Comparison of ENCODE assay signal across 8 mouse cellular contexts in genomic region chr2:126932261-126932896, GRCm38 (mm10). TPM values are rescaled to one million over a fixed set of nuclear protein-coding genes. Genes with fewer than 3 reads are reported as not detected.
DNase-seq lines count a peak whose midpoint lies in the region; ATAC-seq lines count a peak whose summit lies in the region.

No protein-coding gene starts in this region.

- peak overlapping the region; percentile 98 for H3K27ac ChIP-seq in heart, embryonic 11.5 days (ENCODE audit: low read depth, low read length)
- H3K27ac ChIP-seq in hindbrain, embryonic 15.5 days (replicated peaks) = peak overlapping the region; percentile 98
- H3K27ac ChIP-seq in midbrain, embryonic 15.5 days = peak overlapping the region; percentile 97

- DNase-seq in heart, adult 11 months = no peak
- peak; percentile 68 for DNase-seq in right cerebral cortex, postnatal 25 days
- DNase-seq in right cerebral cortex, adult 18-20 months = no peak
- peak; percentile 41 to 51 for DNase-seq in thymus, postnatal 36 days
- DNase-seq in cerebellum, postnatal 25 days = no peak

- peaks cover 2% of the 10 kb centered on the region; the same call in 1 of the 2 replicates for H3K4me1 ChIP-seq in heart, embryonic 11.5 days (ENCODE audit: control insufficient read depth, insufficient read depth, low read length)
- peaks cover 13% of the 10 kb centered on the region for H3K4me1 ChIP-seq in hindbrain, embryonic 15.5 days (replicated peaks)
- peaks cover 12% of the 10 kb centered on the region for H3K4me1 ChIP-seq in midbrain, embryonic 15.5 days

- no peaks in the 10 kb centered on the region for H3K9me3 ChIP-seq in heart, embryonic 11.5 days (replicated peaks; ENCODE audit: control insufficient read depth, low read length)
- no peaks in the 10 kb centered on the region for H3K9me3 ChIP-seq in hindbrain, embryonic 15.5 days
- no peaks in the 10 kb centered on the region for H3K9me3 ChIP-seq in midbrain, embryonic 15.5 days

- no peaks in the 10 kb centered on the region for H3K27me3 ChIP-seq in heart, embryonic 11.5 days (ENCODE audit: control insufficient read depth, insufficient read depth, low read length)
- H3K27me3 ChIP-seq in hindbrain, embryonic 15.5 days = no peaks in the 10 kb centered on the region
- H3K27me3 ChIP-seq in midbrain, embryonic 15.5 days (replicated peaks) = no peaks in the 10 kb centered on the region

- peak overlapping the region; percentile 73 for H3K4me3 ChIP-seq in heart, embryonic 11.5 days (ENCODE audit: low read depth, low read length)
- H3K4me3 ChIP-seq in hindbrain, embryonic 15.5 days = peak overlapping the region; percentile 82
- H3K4me3 ChIP-seq in midbrain, embryonic 15.5 days = peak overlapping the region; percentile 56

- 2% methylated on average over 15 of the region's 15 CpGs for WGBS in heart, embryonic 11.5 days (ENCODE audit: insufficient replicate concordance)
- 1% methylated on average over 14 of the region's 15 CpGs for WGBS in hindbrain, embryonic 15.5 days
- 1% methylated on average over 15 of the region's 15 CpGs for WGBS in midbrain, embryonic 15.5 days

- ATAC-seq in heart, embryonic 11.5 days (replicated peaks; ENCODE audit: insufficient number of reproducible peaks, low FRiP score, low TSS enrichment) = no peak; the same call in 1 of the 2 replicates
- ATAC-seq in hindbrain, embryonic 15.5 days (ENCODE audit: low FRiP score, low read depth) = no peak
- ATAC-seq in midbrain, embryonic 15.5 days (replicated peaks) = no peak

- H3K9ac ChIP-seq in heart, embryonic 11.5 days (ENCODE audit: low read depth, low read length) = peak overlapping the region; percentile 96
- H3K9ac ChIP-seq in hindbrain, embryonic 15.5 days = peak overlapping the region; percentile 83
- peak overlapping the region; percentile 95 for H3K9ac ChIP-seq in midbrain, embryonic 15.5 days

- H3K4me2 ChIP-seq in heart, embryonic 11.5 days = peak overlapping the region; percentile 68
- H3K4me2 ChIP-seq in hindbrain, embryonic 15.5 days = peak overlapping the region; percentile 75
- peak overlapping the region; percentile 73 for H3K4me2 ChIP-seq in midbrain, embryonic 15.5 days

- H3K36me3 ChIP-seq in heart, embryonic 11.5 days (ENCODE audit: control insufficient read depth, insufficient read depth, low read length) = no peaks in the 10 kb centered on the region
- H3K36me3 ChIP-seq in hindbrain, embryonic 15.5 days = peaks cover 4% of the 10 kb centered on the region
- H3K36me3 ChIP-seq in midbrain, embryonic 15.5 days (replicated peaks) = no peaks in the 10 kb centered on the region

RNA-seq across cellular contexts. Expression of gene Sppl2a, which starts 0.7 kb away (rescaled TPM):
- polyA plus RNA-seq in heart, embryonic 11.5 days (2014; fragmentation: Nextera tagmentation; extraction: Ambion mirVana) = 32.1 and 36.4 TPM in 2 replicates
- polyA plus RNA-seq in hindbrain, embryonic 15.5 days (2015; fragmentation: Nextera tagmentation; extraction: Ambion mirVana) = 30.4 and 32.9 TPM in 2 replicates
- polyA plus RNA-seq in midbrain, embryonic 15.5 days (2015; fragmentation: Nextera tagmentation; extraction: Ambion mirVana) = 32.6 and 35.7 TPM in 2 replicates

RNA-seq across cellular contexts. Expression of gene Trpm7, which starts 56.3 kb away (rescaled TPM):
- 39.4 and 49.9 TPM in 2 replicates for polyA plus RNA-seq in heart, embryonic 11.5 days (2014; fragmentation: Nextera tagmentation; extraction: Ambion mirVana)
- 28.4 and 30.0 TPM in 2 replicates for polyA plus RNA-seq in hindbrain, embryonic 15.5 days (2015; fragmentation: Nextera tagmentation; extraction: Ambion mirVana)
- polyA plus RNA-seq in midbrain, embryonic 15.5 days (2015; fragmentation: Nextera tagmentation; extraction: Ambion mirVana) = 33.8 and 40.0 TPM in 2 replicates

Comparison
In these comparisons a context has a peak if more than half of its experiments do, and no peak if none do; other contexts are left out.
1. DNase-seq: peak in right cerebral cortex, postnatal 25 days (single experiment) and thymus, postnatal 36 days (2 of 2); none in heart, adult 11 months (single experiment), right cerebral cortex, adult 18-20 months (single experiment) and cerebellum, postnatal 25 days (0 of 2).
2. Peak in every context shown above with its lines, with median percentiles within 50 percentile points of each other: H3K27ac ChIP-seq, H3K4me2 ChIP-seq, H3K4me3 ChIP-seq and H3K9ac ChIP-seq.